Mouse (Mus musculus) forebrain, embryonic 13.5 days (tissue): Measurements from ENCODE around the gene 1110057P08Rik. TPM values are rescaled to one million over a fixed set of nuclear protein-coding genes. Genes with fewer than 3 reads are reported as not detected.
"Not testable (repeated sequence)": the region's sequence is repeated elsewhere in the genome, so short reads cannot be mapped to it uniquely, and the experiment has no call there.

Experiments
- ATAC-seq: fragments of 200-750 bp; cut with Nextera tagmentation; 2 replicates; pipeline ENCODE4 v1.8.0; 2017
- H3K27ac ChIP-seq: fragments of 300-500 bp; sonication (generic); 2 replicates; pipeline ENCODE4 v1.5.1; 2015; ENCODE audit warnings: inconsistent platforms, mild to moderate bottlenecking, moderate library complexity
- H3K27me3 ChIP-seq: fragments of 300-500 bp; sonication (generic); 2 replicates; pipeline ENCODE4 v1.6.1; 2015; ENCODE audit warnings: mild to moderate bottlenecking, inconsistent platforms
- H3K36me3 ChIP-seq: fragments of 300-500 bp; sonication (generic); 2 replicates; pipeline ENCODE4 v1.6.1; 2015; ENCODE audit warnings: mild to moderate bottlenecking, inconsistent platforms; ENCODE audit not compliant: poor library complexity, severe bottlenecking
- H3K4me1 ChIP-seq: fragments of 300-500 bp; sonication (generic); 2 replicates; pipeline ENCODE4 v1.6.1; 2015; ENCODE audit warnings: inconsistent platforms
- H3K4me2 ChIP-seq: fragments of 300-500 bp; sonication (generic); 2 replicates; pipeline ENCODE4 v1.6.1; 2015; ENCODE audit warnings: inconsistent platforms, mild to moderate bottlenecking, moderate library complexity
- H3K4me3 ChIP-seq: fragments of 300-500 bp; sonication (generic); 2 replicates; pipeline ENCODE4 v1.5.1; 2015; ENCODE audit warnings: mild to moderate bottlenecking, inconsistent platforms
- H3K9ac ChIP-seq: fragments of 300-500 bp; sonication (generic); 2 replicates; pipeline ENCODE4 v1.6.1; 2015; ENCODE audit warnings: mild to moderate bottlenecking, inconsistent platforms
- H3K9me3 ChIP-seq: fragments of 300-500 bp; sonication (generic); replicated peaks from 2 replicates; pipeline ENCODE4 v1.6.1; 2016; ENCODE audit warnings: inconsistent platforms
- WGBS: fragments of 180-500 bp; shearing (Covaris S2); methylation state at CpG from one replicate; pipeline ENCODE4 v1.1.7; 2015; 5-methylcytosine and 5-hydroxymethylcytosine counted together
- polyA plus RNA-seq: library from polyadenylated mRNA; unstranded; fragments of >200 nt; fragmentation: Nextera tagmentation; extraction: Ambion mirVana; gene quantifications from 2 replicates; pipeline ENCODE4 v1.2.1, GENCODE M21; 2015

1110057P08Rik gene
- not detected in 2 replicates for polyA plus RNA-seq

DNA sequence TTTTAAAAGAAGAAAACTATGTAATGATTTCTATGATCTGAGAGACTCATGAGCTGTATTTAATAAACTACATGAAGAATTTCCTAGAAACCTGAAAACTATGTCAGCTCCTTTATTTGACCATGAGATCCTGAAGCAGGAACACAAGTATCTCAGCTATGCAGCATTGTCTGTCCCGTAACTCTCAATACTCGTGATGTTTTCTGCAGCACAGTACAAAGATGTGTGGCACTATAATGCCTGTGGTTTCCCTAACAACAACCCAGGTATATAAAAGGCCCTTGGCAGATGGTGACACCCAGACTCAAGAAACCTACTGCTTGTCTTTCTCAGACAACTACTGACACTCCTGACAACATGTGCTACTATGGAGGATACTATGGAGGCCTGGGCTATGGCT, at the start of gene 1110057P08Rik:
Gene 1110057P08Rik (plus strand): TSS at position 301 of the 400 bp plus-strand sequence.
- no peaks in the 10 kb centered on the region for H3K9me3 ChIP-seq
- H3K36me3 ChIP-seq, result no peaks in the 10 kb centered on the region
- no peaks in the 10 kb centered on the region for H3K27me3 ChIP-seq
- H3K9ac ChIP-seq, result no peak within 1 kb of the TSS
- no peak within 1 kb of the TSS for H3K27ac ChIP-seq
- H3K4me1 ChIP-seq, result no peaks in the 10 kb centered on the region
- H3K4me2 ChIP-seq, result no peak within 1 kb of the TSS
- no peak for ATAC-seq
- no peak within 1 kb of the TSS for H3K4me3 ChIP-seq
- WGBS, result 78% methylated on average over 2 of the region's 2 CpGs

DNA sequence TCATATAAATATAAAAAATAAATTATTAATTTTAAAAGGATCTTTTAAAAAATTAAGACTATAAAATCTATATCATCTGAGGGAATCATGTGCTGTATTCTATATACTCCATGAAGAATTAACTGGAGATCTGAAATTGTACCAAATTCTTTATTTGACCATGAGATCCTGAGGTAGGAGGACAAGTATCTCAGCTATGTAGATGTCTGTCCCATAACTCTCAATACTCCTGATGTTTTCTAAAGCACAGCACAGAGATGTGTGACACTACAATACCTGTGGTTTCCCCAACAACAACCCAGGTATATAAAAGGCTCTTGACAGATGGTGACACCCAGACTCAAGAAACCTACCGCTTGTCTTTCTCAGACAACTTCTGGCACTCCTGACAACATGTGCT, 34.0 kb upstream of the 1110057P08Rik start, which contains the start of gene Gm6358:
Gene Gm6358 (plus strand): TSS at position 301 of the 400 bp plus-strand sequence.
- Histone ChIP-seq H3K4me1 (no peaks in the 10 kb centered on the region), H3K9ac (no peak within 1 kb of the TSS), H3K27ac (no peak within 1 kb of the TSS), H3K4me2 (no peak within 1 kb of the TSS), H3K9me3 (no peaks in the 10 kb centered on the region), H3K36me3 (no peaks in the 10 kb centered on the region), H3K27me3 (no peaks in the 10 kb centered on the region), H3K4me3 (no peak within 1 kb of the TSS)
- 97% methylated on average over 1 of the region's 1 CpGs for WGBS
- ATAC-seq, result no peak

DNA sequence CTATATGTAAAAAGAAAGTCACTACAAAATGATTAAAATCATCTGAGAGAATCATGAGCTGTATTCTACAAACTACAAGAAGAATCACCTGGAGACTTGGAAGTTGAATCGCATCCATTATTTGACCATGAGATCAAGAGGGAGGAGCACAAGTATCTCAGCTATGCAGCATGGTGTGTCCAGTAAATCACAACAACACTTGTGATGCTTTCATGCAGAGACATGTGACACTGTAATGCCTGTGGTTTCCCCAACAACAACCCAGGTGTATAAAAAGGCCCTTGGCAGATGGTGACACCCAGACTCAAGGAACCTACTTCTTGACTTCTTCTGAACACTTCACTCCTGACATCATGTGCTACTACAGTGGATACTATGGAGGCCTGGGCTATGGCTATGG, 23.7 kb upstream of the 1110057P08Rik start, which contains the start of gene Gm10061:
Gene Gm10061 (plus strand): TSS at position 301 of the 400 bp plus-strand sequence.
- Histone ChIP-seq H3K4me1 (no peaks in the 10 kb centered on the region), H3K9ac (no peak within 1 kb of the TSS), H3K4me2 (no peak within 1 kb of the TSS), H3K27me3 (no peaks in the 10 kb centered on the region), H3K4me3 (no peak within 1 kb of the TSS), H3K9me3 (no peaks in the 10 kb centered on the region), H3K36me3 (no peaks in the 10 kb centered on the region), H3K27ac (no peak within 1 kb of the TSS)
- WGBS, result 100% methylated on average over 1 of the region's 1 CpGs
- no peak for ATAC-seq

DNA sequence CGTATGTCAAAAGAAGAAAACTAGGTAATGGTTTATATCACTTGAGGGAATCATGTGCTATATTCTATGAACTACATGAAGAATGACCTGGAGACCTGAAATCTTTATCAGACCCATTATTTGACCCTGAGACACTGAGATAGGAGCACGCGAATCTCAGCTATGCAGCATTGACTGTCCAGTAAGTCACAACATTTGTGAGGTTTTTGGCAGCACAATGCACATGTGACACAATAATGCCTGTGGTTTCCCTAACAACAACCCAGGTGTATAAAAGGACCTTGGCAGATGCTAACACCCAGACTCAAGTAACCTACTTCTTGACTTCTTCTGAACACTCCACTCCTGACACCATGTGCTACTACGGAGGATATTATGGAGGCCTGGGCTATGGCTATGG, 16.9 kb upstream of the 1110057P08Rik start, which contains the start of gene Gm9789:
Gene Gm9789 (plus strand): TSS at position 301 of the 400 bp plus-strand sequence.
- no peaks in the 10 kb centered on the region for H3K36me3 ChIP-seq
- H3K4me2 ChIP-seq, result no peak within 1 kb of the TSS
- H3K9ac ChIP-seq, result no peak within 1 kb of the TSS
- H3K4me1 ChIP-seq, result no peaks in the 10 kb centered on the region
- H3K9me3 ChIP-seq, result no peaks in the 10 kb centered on the region
- 86% methylated on average over 4 of the region's 4 CpGs for WGBS
- H3K4me3 ChIP-seq, result no peak within 1 kb of the TSS
- no peaks in the 10 kb centered on the region for H3K27me3 ChIP-seq
- no peak for ATAC-seq
- H3K27ac ChIP-seq, result no peak within 1 kb of the TSS

DNA sequence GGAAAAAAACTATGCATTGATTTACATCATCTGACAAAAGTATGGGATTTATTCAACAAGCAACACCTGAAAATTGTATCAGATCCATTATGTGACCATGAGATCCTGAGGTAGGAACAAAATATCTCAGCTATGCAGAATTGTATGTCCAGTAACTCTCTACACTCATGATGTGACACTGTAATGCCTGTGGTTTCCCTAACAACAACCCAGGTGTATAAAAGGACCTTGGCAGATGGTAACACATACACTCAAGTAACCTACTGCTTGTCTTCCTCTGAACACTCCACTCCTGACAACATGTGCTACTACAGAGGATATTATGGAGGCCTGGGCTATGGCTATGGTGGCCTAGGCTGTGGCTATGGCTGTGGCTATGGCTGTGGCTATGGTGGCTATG, 5.3 kb upstream of the 1110057P08Rik start, which contains the start of gene Gm7735:
Gene Gm7735 (plus strand): TSS at position 301 of the 400 bp plus-strand sequence.
- not testable (repeated sequence) for H3K36me3 ChIP-seq, H3K4me2 ChIP-seq, ATAC-seq, H3K9ac ChIP-seq, H3K9me3 ChIP-seq, H3K4me1 ChIP-seq, H3K4me3 ChIP-seq, H3K27ac ChIP-seq, H3K27me3 ChIP-seq

DNA sequence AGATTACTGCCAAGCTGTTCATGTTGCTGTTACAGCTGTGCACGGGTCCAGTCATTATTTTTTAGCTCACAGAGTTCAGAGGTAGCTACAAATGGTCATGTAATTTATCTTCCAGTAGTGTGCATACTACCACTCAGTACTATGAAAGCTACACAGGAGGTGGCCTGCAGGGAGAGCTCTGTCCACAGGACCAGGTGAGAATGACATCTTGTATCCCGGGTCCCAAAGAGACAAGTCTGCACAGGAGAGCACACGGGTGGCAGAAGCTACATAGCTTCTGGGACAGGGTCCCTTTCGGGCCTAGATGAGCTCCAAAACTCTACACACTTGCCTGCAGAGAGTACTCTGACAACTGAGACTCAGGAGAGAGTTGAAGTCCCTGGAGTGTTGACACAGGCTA, 14.1 kb downstream of the 1110057P08Rik start:
- 84% methylated on average over 4 of the region's 4 CpGs for WGBS
- no peak overlapping the region for H3K4me2 ChIP-seq

DNA sequence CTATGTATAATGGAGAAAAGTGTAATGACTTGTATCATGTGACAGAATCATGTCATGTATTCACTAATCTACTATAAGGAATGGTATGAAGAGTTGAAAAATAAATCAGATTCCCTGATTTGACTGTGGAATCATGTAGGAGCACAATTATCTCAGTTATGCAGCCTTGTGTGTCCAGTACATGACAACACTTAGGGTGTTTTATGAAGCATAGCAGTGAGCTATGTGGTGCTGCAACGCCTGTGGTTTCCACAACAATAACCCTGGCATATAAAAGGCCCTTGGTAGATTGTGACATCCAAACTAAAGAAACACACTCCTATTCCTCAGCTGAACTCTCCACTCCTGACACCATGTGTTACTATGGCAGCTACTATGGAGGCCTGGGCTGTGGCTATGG, 31.0 kb downstream of the 1110057P08Rik start, which contains the start of gene Krtap20-2:
Gene Krtap20-2 (plus strand): TSS at position 301 of the 400 bp plus-strand sequence.
- Histone ChIP-seq H3K4me3 (no peak within 1 kb of the TSS), H3K36me3 (no peaks in the 10 kb centered on the region), H3K9ac (no peak within 1 kb of the TSS), H3K27me3 (no peaks in the 10 kb centered on the region), H3K27ac (no peak within 1 kb of the TSS), H3K9me3 (no peaks in the 10 kb centered on the region), H3K4me2 (no peak within 1 kb of the TSS), H3K4me1 (no peaks in the 10 kb centered on the region)
- WGBS, result 64% methylated on average over 1 of the region's 1 CpGs
- ATAC-seq, result no peak

More for the DNA sequence above, 14.1 kb downstream of the 1110057P08Rik start:
- H3K4me1 ChIP-seq, result no peaks in the 10 kb centered on the region
- H3K4me3 ChIP-seq, result no peak overlapping the region
- H3K27ac ChIP-seq, result no peak overlapping the region
- no peak overlapping the region for H3K9ac ChIP-seq
- no peak for ATAC-seq
- H3K36me3 ChIP-seq, result no peaks in the 10 kb centered on the region
- H3K9me3 ChIP-seq, result no peaks in the 10 kb centered on the region
- H3K27me3 ChIP-seq, result no peaks in the 10 kb centered on the region

Other genes with a start within 250 kb of the 1110057P08Rik start
- gene Krtap19-9b, start 242.5 kb upstream of the 1110057P08Rik start, polyA plus RNA-seq, result not detected in 2 replicates
- not detected in 2 replicates for gene Krtap16-3, start 211.9 kb upstream of the 1110057P08Rik start, polyA plus RNA-seq
- gene Krtap22-2, start 164.0 kb upstream of the 1110057P08Rik start, polyA plus RNA-seq, result not detected in 2 replicates
- gene Gm10229, start 159.5 kb upstream of the 1110057P08Rik start, polyA plus RNA-seq, result not detected in 2 replicates
- not detected in 2 replicates for gene Krtap6-1, start 143.0 kb upstream of the 1110057P08Rik start, polyA plus RNA-seq
- not detected in 2 replicates for gene Gm10228, start 133.3 kb upstream of the 1110057P08Rik start, polyA plus RNA-seq
- not detected in 2 replicates for gene Krtap6-5, start 126.9 kb upstream of the 1110057P08Rik start, polyA plus RNA-seq
- not detected in 2 replicates for gene 1110025L11Rik, start 110.7 kb upstream of the 1110057P08Rik start, polyA plus RNA-seq
- gene Krtap6-3, start 90.7 kb upstream of the 1110057P08Rik start, polyA plus RNA-seq, result not detected in 2 replicates
- not detected in 2 replicates for gene Gm6358, start 33.9 kb upstream of the 1110057P08Rik start, polyA plus RNA-seq
- not detected in 2 replicates for gene Gm10061, start 23.6 kb upstream of the 1110057P08Rik start, polyA plus RNA-seq
- not detected in 2 replicates for gene Gm9789, start 16.8 kb upstream of the 1110057P08Rik start, polyA plus RNA-seq
- gene Gm7735, start 5.2 kb upstream of the 1110057P08Rik start, polyA plus RNA-seq, result not detected in 2 replicates
- gene Krtap20-2, start 31.1 kb downstream of the 1110057P08Rik start, polyA plus RNA-seq, result not detected in 2 replicates
- gene Krtap21-1, start 229.1 kb downstream of the 1110057P08Rik start, polyA plus RNA-seq, result not detected in 2 replicates
- gene Krtap6-2, start 245.4 kb downstream of the 1110057P08Rik start, polyA plus RNA-seq, result not detected in 2 replicates